Mouse (Mus musculus) lung, postnatal 25 days (tissue): Measurements from ENCODE around the gene Epb42.
A peak's percentile ranks its signal among the peaks of the same experiment; 100 is the strongest.
"Not testable (repeated sequence)": the region's sequence is repeated elsewhere in the genome, so short reads cannot be mapped to it uniquely, and the experiment has no call there.

Experiments
- DNase-seq: peaks from one replicate; pipeline ENCODE4 v3.0.0; 2022; ENCODE audit warnings: low spot score

Gene Epb42

DNA sequence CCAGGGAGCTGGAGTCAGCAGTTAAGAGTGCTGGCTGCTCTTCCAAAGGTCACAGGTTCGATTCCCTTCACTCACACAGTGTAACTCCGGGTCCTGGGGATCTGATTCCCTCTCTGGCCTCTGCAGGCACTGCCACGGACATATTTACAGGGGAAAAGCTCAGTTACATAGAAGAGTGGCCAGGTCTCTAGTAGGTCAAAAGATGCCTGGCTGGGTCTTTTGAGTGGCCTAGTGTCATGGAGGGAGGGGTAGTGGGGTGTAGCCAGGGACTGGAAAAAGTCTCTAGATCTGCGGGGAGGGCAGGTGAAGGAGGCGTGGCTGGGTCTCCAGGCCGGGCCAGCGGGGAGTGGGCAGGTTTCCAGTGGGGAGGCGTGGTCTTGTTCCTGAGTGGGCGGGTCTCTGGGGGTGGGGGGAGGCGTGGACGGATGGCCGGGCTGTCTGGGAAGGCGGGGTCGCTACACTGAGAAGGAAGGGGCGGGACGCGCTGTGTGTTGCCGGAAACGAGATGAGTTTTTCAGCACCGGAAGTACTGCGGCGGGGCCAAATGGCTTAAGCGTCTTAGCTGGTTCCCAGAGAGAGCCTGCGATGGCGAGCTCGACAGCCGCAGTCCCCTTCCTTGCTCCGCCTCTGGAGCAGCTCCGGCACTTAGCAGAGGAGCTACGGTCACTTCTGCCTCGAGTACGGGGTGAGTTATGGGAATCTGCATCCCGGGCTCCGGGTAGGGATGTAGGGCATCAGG is 28.8 kb downstream of the Epb42 start, which contains the start of gene Ccndbp1:
TSS of gene Ccndbp1 (plus strand) at position 479 of the 739 bp plus-strand sequence.
- DNase-seq: peak; percentile 94

GRCm38 (mm10) chr2:121006986-121007385 is 29.9 kb downstream of the Epb42 start:
- DNase-seq: no peak

DNA sequence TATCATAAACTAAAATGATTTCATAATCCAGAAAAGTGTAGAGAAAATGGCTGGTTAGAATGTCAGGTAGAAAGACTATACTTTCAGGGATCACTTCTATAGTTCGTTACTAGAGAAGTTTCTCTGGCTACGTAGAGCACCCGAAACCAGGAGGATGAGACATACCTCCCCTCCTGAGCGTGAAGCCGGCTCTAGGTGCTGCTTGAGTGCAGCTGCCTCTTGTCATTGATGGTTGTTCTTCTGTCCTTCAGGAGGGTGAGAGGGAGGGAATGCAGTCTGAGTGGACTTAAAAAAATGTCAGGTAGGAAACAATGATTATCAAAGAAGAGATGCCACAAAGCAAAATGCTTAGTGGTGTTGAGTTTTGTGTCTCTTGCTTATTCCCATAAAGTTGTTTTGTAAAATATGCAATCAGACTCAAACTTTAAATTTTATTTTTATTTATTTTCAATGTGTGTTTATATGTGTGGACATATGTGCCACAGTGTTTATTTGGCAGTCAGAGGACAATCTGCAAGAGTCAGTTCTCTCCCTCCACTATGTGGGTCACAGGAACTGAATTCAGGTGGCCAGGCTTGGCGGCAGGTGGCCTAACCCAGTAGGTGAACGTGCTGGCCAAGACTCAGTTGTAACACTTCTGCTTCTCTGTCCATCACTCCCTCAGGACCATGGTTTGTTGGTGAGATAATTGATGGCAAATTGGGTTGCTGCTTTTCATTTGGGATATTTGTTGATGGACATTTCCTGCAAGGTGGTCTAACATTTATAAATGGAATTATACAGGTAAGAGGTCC is 32.7 kb downstream of the Epb42 start:
- no peak for DNase-seq

GRCm38 (mm10) chr2:121003586-121003985 is 33.3 kb downstream of the Epb42 start:
- DNase-seq: no peak

DNA sequence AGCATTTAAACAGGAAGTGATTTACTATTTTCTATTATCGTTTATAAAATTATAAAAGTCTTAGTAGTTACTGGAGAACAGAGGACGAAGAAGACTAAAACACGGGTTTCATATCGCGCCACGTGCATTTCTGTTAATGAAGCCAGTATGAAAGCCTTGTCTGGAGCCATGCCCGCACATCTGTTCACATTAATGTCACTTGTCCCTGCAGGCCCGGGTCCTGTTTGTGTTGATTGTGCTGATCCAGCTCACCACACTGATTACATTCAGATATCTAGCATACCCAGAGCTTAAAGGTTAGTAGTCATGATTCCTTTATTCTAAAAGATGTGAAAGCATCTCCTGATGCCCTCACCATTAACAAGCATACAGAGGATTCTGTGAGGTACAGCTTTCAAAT is 38.0 kb downstream of the Epb42 start:
- DNase-seq: no peak

- DNase-seq: not testable (repeated sequence)
These were observed 40.3 kb downstream of the Epb42 start for GRCm38 (mm10) chr2:120996607-120997006.

DNA sequence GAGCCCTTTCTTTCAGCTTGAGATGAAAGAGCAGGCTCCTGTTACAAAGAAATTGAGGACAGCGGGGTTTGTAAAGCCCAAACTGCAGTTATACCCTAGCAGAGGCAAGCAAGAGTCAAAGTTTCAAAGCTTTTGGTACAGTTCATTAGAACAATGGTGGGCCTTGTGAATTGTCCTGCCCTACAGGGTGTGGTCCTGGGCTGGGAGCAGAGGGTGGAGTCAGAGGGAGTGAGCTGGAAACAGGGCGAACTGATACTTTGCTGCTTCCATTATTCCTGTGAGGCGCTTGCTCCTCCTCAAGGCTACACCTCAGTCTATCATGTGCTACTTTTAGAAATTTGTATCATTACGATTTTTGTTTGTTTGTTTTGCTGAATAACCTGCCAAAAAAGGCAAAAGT is 45.7 kb downstream of the Epb42 start:
- DNase-seq: no peak

DNA sequence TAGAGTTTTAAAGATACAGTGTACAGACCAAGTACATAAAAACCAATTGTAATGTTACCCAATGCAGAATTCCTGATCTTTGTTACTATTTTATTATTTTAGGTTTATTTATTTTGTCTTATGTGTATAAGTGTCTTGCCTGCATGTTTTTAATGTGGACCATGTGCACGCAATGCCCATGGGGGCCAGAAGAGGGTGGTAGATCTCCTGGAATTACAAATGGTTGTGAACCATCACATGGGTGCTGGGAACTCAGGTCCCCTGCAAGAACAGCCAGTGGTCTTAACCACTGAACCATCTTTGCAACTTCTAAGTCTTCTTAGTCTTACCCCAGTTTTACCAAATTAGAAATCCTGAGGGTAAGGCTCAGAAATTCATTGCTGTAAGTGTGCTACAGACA is 51.6 kb downstream of the Epb42 start:
- DNase-seq: no peak

DNA sequence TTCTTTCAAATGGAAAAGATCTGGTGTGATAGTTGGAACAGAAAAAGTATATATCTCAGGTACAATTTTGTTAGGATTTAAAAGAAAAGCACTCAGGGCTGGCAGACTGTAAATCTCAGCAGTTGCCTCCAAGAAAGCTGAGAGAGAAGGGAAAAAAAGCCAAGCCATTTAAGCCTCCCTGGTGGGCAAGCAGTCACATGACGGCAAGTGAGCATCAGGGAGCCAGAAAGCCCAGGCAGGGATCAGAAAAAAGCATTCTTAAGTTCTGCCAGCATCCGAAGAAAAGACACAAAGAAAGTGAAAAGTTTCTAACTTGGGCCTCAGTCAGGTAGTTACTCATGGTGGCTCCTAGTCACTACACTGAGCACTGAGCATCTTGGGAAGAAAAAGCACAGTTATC is 53.3 kb downstream of the Epb42 start:
- DNase-seq: no peak

DNA sequence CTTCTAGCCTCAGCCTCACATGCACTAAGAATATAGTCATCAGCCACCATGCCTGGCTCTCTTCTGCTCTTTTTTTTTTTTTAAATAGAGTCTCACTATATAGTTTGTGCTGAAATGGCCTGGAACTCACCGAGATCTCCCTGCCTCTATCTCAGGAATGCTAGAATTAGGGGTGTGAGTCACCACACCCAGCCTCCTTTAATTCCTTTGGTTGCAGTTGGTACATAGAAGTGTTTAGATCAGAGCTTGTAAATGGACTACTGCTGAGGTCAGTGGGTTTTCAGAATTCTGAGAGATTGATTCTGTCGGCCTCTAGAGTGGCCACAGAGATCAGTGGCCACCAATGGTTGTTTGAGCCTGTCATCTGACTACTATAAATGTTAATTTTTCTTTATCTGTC is 56.0 kb downstream of the Epb42 start:
- no peak for DNase-seq

DNA sequence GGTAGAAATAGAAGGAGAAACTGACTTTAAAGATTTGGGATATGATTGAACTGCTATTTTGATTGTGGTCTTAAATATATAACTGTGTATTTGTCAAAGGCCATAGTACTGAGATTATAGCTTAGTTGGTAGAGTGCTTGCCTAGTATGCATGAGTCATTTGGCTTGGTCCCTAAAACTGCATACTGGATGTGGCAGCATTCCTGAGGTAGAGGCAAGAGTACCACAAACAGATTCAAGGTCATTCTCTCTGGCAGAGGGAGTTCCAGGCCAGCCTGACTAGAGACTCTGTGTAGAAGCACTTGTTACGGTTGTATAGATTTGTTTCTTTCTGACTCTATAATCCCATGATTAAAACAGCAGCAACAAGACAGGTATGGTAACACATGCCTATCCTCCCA is 57.1 kb downstream of the Epb42 start:
- no peak for DNase-seq

GRCm38 (mm10) chr2:120978693-120979037 is 58.2 kb downstream of the Epb42 start:
- no peak for DNase-seq

DNA sequence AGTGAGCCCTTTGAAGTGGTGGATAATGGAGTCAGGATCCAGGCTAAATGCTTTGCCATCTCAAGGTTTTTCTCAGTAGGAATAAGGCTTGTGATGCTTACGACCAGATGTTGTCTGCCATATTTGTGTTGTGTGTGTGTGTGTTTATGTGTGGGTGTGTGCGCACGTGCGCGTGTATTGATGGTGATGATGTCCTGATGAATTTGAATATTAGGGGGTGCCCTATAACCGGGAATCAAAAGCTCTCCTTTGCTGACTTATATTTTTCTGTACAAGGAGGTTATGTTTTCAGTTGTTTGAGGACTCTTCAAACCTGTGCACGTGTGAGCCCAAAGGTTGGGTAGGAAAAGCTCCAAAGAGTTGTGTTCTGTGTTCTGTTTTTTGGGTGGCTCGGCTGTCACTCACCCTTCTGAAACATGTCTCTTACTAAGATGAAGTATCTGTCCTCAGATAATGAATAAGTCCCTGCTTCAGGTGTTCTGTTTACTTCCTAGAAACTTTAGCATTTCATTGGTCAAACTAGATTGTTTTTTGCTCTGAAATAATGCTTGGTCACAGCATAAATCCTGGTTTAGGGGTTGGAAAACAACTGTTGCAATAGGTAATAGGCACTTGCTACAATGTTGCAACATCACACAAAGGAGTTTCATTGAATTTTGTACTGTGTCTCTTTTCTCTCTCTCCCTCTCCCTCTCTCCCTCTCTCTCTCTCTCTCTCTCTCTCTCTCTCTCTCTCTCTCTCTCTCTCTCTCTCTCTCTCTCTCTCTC is 58.8 kb downstream of the Epb42 start:
- no peak for DNase-seq

DNA sequence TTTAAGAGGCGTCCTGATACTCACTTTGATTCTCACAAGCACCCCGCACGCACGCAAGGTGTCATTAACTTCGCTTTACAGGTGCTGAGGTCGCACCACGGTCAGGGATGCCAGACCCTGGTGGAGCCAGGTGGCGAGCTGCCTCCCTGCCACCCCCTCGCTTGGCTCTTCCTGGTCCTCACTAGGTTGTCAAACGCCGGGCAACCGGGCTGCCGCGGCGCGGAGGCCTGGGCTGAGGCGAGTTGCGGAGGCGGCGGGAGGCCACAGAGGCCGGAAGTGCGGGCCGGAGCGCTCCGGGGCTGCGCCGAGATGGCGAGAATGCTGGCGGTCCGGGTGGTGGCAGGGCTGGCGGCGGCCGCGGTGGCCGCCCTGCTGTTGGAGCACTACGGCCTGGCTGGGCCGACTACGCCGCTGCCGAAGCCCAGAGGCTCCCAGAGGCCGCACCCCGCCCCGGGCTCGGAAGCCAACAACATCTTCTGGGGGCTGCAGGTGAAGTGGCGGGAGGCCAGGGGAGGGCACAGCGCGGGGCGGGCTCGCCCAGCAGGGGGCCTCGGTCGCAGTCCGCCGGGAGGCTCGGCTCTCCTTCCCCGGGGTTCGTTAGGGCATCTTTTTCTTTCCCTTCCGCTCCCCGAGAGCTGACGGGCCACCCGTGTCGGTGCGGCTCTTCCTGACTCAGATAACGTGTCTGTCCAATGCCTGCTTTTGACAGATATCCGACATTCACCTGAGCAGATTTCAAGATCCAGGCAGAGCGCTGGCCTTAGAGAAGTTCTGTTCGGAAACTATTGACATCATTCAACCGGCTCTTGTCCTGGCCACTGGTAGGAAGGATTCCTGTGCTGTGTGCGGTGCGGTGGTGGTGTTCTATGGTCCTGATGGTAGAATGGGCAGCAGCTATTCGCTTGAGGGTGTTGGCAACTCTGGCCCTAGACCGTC is 59.6 kb downstream of the Epb42 start, which contains the start of gene Tmem62:
TSS of gene Tmem62 (plus strand) at position 28 of the 936 bp plus-strand sequence.
- DNase-seq: peak; percentile 60

DNA sequence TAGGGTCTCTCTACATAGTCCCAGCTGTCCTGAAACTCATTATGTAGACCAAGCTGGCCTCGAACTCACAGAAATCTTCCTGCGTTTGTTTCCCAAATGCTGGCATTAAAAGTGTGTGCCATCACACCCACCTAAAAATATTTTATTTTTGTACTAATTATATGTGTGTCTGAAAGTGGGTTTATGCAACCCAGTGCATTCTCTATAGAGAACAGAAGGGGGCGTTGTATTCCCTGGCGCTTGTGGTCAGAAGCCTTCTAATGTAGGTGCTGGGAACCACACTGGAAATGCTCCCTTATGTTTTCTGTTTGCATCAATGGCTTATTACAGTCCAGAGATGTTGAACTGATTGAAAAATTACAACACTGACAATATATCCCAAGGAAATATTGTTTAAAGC is 60.6 kb downstream of the Epb42 start:
- DNase-seq: no peak

GRCm38 (mm10) chr2:120972964-120973363 is 63.9 kb downstream of the Epb42 start:
- DNase-seq: peak; percentile 16

DNA sequence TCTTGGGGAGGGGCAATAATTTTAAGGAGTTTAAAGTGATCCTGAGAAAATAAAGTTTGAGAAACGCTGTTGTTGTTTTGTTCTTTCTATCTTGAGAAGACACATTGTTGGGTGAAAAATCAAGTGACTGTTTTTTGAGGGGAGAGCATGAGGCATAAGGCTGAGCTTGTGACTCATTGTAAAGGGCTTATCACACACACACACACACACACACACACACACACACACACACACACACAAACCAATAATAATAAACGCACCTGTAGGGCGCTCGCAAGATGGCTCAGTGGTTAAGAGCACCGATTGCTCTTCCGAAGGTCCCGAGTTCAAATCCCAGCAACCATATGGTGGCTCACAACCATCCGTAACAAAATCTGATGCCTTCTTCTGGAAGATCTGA is 64.6 kb downstream of the Epb42 start:
- DNase-seq: not testable (repeated sequence)

DNA sequence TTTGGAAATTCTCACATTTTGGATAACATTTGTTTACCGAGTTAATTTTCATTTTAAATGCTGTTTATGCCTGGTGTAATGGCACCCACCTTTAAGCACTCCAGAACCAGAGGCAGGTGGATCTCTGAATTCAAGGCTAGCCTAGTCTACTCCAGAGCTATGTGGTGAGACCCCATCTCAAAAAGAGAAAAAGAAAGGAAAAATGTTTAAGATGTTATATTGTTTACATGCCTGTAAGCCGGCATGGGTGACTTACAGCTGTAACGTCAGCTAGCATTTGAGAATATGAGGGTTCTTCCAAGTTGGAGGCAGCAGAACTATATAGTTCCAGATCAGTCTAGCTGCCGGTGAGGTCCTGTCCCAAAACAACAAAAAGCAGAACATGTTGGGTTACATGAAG is 65.1 kb downstream of the Epb42 start:
- DNase-seq: no peak

DNA sequence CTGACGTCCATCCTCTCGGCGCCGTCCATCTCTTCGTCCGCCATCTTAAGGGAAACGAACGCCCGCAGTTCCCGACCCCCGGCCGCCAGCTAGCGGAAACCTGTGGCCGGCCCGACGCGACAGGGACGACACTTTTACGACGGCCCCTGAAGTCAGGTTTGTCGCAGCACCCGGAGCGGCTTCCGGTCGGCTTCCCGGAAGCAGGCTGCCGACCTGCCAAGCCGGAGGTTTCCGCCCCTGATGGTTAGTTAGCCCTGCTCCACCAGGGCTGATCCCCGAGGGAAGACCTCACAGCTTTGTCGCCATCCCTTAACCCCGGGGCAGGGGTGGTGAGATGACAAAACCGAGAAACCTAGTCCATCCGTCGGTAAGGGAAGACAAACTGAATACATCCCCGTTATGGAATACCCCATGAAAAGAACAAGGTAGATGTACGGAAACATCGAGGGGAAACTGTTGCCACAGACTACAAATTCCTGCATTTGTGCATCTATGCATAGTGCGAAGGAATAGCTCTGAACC is 66.3 kb downstream of the Epb42 start, which contains the start of gene Ubr1:
TSS of gene Ubr1 (minus strand) at position 157 of the 522 bp plus-strand sequence.
- peak; percentile 92 for DNase-seq

DNA sequence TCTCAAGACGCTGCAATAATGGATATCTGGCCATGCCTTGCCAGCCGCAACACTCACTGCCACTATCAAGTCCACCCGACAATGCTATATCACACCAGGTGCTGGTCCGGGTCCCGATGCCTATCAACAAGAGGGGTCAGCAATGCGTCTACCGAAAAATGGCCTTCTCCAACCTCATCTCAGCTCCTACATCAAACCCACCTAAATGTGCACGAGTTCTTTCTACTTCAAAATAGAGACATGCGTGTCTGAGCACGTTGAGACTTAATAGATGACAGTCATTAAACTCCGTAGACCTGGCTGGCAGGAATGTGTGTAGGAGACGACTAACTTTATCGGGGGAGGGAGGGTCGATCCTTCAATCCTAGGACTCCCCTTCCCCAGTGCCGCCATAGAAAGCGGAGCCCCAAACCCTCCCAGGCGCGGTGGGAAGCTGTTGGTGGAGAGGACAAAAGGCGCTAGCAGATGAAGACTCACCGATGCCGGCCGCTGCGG is 66.8 kb downstream of the Epb42 start:
- DNase-seq: no peak
